In the genomic region with DNA sequence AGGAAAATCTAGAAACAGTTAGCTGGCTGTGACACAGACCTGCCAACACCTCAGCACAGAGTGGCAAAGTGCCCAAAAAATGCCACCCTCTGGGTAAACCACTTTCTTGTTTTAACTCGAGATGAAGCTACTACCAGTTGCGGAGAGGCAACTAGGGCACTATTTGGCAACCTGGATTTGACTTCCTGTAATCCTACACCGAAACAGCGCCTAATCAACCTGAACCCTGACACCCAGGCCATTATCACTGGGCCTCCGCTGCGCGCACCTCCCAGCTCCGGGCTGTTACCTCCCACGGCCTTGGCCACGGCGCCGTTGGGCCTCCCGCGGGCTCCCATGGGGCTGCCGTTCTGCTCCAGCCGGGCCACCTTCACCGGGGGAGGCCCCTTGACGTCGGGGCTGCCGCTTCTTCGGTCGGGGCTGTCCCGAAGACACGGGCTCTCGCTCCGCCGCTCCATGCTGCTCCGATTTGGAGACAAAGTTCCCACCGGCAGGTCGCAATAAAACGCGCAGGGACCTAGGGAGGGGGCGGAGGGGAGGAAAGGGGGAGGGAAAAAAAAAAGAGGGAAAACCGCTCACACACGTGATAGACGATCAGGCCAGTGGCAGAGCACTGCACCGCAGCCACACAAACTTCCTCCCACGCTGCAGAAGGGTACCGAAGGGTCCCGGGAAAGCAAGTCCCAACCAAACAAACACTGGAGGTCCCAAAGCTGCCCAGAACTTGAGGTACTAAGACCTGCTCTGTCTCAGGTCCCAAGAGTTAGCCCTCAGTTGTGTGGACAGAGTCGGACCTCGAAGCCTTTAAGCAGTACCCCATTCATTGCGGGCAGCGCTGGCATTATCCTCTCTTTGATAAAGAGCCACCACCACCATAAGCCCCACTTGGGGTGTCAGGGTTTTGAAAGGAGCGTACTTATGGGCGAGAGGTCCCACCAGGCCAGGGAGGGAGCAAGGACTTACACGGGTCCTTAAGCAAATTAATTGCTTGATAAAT, we compare ENCODE assay signal across 8 mouse cellular contexts. TPM values are rescaled to one million over a fixed set of nuclear protein-coding genes. Genes with fewer than 3 reads are reported as not detected.
A peak's percentile ranks its signal among the peaks of the same experiment; 100 is the strongest.
DNase-seq lines count a peak whose midpoint lies in the region; ATAC-seq and TF ChIP-seq lines count a peak whose summit lies in the region.

No protein-coding gene starts in this region.

- no peaks in the 10 kb centered on the region for H3K9me3 ChIP-seq in E14TG2a.4 (ENCODE audit: low read length)
- H3K9me3 ChIP-seq in forebrain, embryonic 16.5 days (ENCODE audit: control insufficient read depth, low read length): no peaks in the 10 kb centered on the region
- no peaks in the 10 kb centered on the region for H3K9me3 ChIP-seq in kidney, embryonic 16.5 days (ENCODE audit: low read length)
- H3K9me3 ChIP-seq in midbrain, postnatal 0 days (ENCODE audit: low read length): no peaks in the 10 kb centered on the region

- no peak for ATAC-seq in forebrain, embryonic 16.5 days
- ATAC-seq in kidney, embryonic 16.5 days (ENCODE audit: low FRiP score, low TSS enrichment): no peak
- no peak for ATAC-seq in midbrain, postnatal 0 days (ENCODE audit: low FRiP score)

- H3K27ac ChIP-seq in forebrain, embryonic 16.5 days (ENCODE audit: low read length): peak overlapping the region; percentile 97
- no peak overlapping the region for H3K27ac ChIP-seq in kidney, embryonic 16.5 days (ENCODE audit: low read length)
- H3K27ac ChIP-seq in midbrain, postnatal 0 days (ENCODE audit: low read depth, low read length): no peak overlapping the region

- peak overlapping the region; percentile 92 for H3K9ac ChIP-seq in forebrain, embryonic 16.5 days (replicated peaks; ENCODE audit: low read depth, low read length)
- H3K9ac ChIP-seq in kidney, embryonic 16.5 days (replicated peaks; ENCODE audit: low read length): no peak overlapping the region; the same call in 1 of the 2 replicates
- H3K9ac ChIP-seq in midbrain, postnatal 0 days (replicated peaks; ENCODE audit: low read length, poor library complexity, severe bottlenecking): no peak overlapping the region

- no peaks in the 10 kb centered on the region for H3K36me3 ChIP-seq in E14TG2a.4 (ENCODE audit: insufficient read depth, low read length)
- H3K36me3 ChIP-seq in forebrain, embryonic 16.5 days (ENCODE audit: control insufficient read depth, insufficient read depth): no peaks in the 10 kb centered on the region
- no peaks in the 10 kb centered on the region for H3K36me3 ChIP-seq in kidney, embryonic 16.5 days (ENCODE audit: insufficient read depth, low read length)
- H3K36me3 ChIP-seq in midbrain, postnatal 0 days (ENCODE audit: insufficient read depth, low read length): no peaks in the 10 kb centered on the region

- peaks cover 29% of the 10 kb centered on the region for H3K4me1 ChIP-seq in E14TG2a.4 (replicated peaks; ENCODE audit: low read depth, low read length)
- peaks cover 29% of the 10 kb centered on the region for H3K4me1 ChIP-seq in forebrain, embryonic 16.5 days (replicated peaks; ENCODE audit: control insufficient read depth, insufficient read depth, low read length)
- H3K4me1 ChIP-seq in kidney, embryonic 16.5 days (ENCODE audit: insufficient read depth, low read length): peaks cover 27% of the 10 kb centered on the region
- H3K4me1 ChIP-seq in midbrain, postnatal 0 days (ENCODE audit: insufficient read depth, low read length): peaks cover 9% of the 10 kb centered on the region; the same call in 1 of the 2 replicates

- 5% methylated on average over 46 of the region's 47 CpGs for WGBS in forebrain, embryonic 16.5 days
- WGBS in kidney, embryonic 16.5 days: under 1% methylated on average over 46 of the region's 47 CpGs
- WGBS in midbrain, postnatal 0 days: 3% methylated on average over 47 of the region's 47 CpGs

- peaks cover 64% of the 10 kb centered on the region for H3K27me3 ChIP-seq in E14TG2a.4 (ENCODE audit: insufficient read depth, low read length)
- H3K27me3 ChIP-seq in forebrain, embryonic 16.5 days (replicated peaks; ENCODE audit: control insufficient read depth, insufficient read depth, low read length): no peaks in the 10 kb centered on the region; the same call in 1 of the 2 replicates
- H3K27me3 ChIP-seq in kidney, embryonic 16.5 days (ENCODE audit: insufficient read depth, low read length): peaks cover 44% of the 10 kb centered on the region
- peaks cover 49% of the 10 kb centered on the region for H3K27me3 ChIP-seq in midbrain, postnatal 0 days (ENCODE audit: insufficient read depth, low read length)

- no peak for TF ChIP-seq CTCF in E14TG2a.4 (conservative IDR thresholded peaks at IDR 0.05; ENCODE audit: low read length)
- TF ChIP-seq CTCF in midbrain, postnatal 0 days (IDR thresholded peaks at IDR 0.05): no peak

- peak overlapping the region; percentile 75 for H3K4me3 ChIP-seq in E14TG2a.4 (replicated peaks; ENCODE audit: low read length)
- peak overlapping the region; percentile 77 for H3K4me3 ChIP-seq in forebrain, embryonic 16.5 days (replicated peaks; ENCODE audit: low read length)
- peak overlapping the region; percentile 76 for H3K4me3 ChIP-seq in kidney, embryonic 16.5 days (ENCODE audit: low read length)
- peak overlapping the region; percentile 17 for H3K4me3 ChIP-seq in midbrain, postnatal 0 days (ENCODE audit: low read depth, low read length)

- DNase-seq in adrenal gland, adult 2 months: peak; percentile 55
- DNase-seq in adrenal gland, adult 8-10 months: no peak
- DNase-seq in midbrain, postnatal 0 days (ENCODE audit: low spot score): no peak
- DNase-seq in ovary, postnatal 14 days (ENCODE audit: low spot score): no peak
- no peak for DNase-seq in adrenal gland, postnatal 4 days (ENCODE audit: low spot score in 2 of 2)

- H3K4me2 ChIP-seq in forebrain, embryonic 16.5 days (ENCODE audit: low read length): peak overlapping the region; percentile 97
- H3K4me2 ChIP-seq in kidney, embryonic 16.5 days (replicated peaks; ENCODE audit: low read depth, low read length): peak overlapping the region; percentile 98
- peak overlapping the region; percentile 30 for H3K4me2 ChIP-seq in midbrain, postnatal 0 days (ENCODE audit: low read depth, low read length, poor library complexity, severe bottlenecking)

RNA-seq across cellular contexts. Expression of gene Satb2, which starts 8.8 kb away (rescaled TPM):
- total RNA-seq in adrenal gland, adult 2 months (2021): 1 to 10 TPM; 2.1 to 2.3 TPM
- 0.52 and 1.1 TPM in 2 replicates for polyA plus RNA-seq in adrenal gland, adult 2 months (2012; rRNA removed)
- total RNA-seq in adrenal gland, adult 8-10 months (2022): 1 to 10 TPM; 1.9 to 3.2 (median 2.4) TPM
- polyA plus RNA-seq in forebrain, embryonic 16.5 days (2015; fragmentation: Nextera tagmentation; extraction: Ambion mirVana): 74.5 and 109 TPM in 2 replicates
- 1.6 and 2.6 TPM in 2 replicates for polyA plus RNA-seq in kidney, embryonic 16.5 days (2015; fragmentation: Nextera tagmentation; extraction: Ambion mirVana)
- 1.2 TPM in 2 replicates for total RNA-seq in midbrain, postnatal 0 days (2014; rRNA removed)
- 0.60 and 0.85 TPM in 2 replicates for polyA plus RNA-seq in midbrain, postnatal 0 days (2015; fragmentation: Nextera tagmentation; extraction: Ambion mirVana)
- total RNA-seq in adrenal gland, postnatal 4 days (2021): 1 to 10 TPM; 2.6 to 3.2 TPM

Comparison
In these comparisons a context has a peak if more than half of its experiments do, and no peak if none do; other contexts are left out.
1. H3K4me3 ChIP-seq: peak in every context shown above with its lines; median percentile 77 in forebrain, embryonic 16.5 days; 76 in kidney, embryonic 16.5 days; 75 in E14TG2a.4; 17 in midbrain, postnatal 0 days.
2. H3K4me2 ChIP-seq: peak in every context shown above with its lines; median percentile 98 in kidney, embryonic 16.5 days; 97 in forebrain, embryonic 16.5 days; 30 in midbrain, postnatal 0 days.